Mouse (Mus musculus) intestine, embryonic 16.5 days (tissue): Measurements from ENCODE around the gene Specc1l. TPM values are rescaled to one million over a fixed set of nuclear protein-coding genes. Genes with fewer than 3 reads are reported as not detected.
"Not testable (repeated sequence)": the region's sequence is repeated elsewhere in the genome, so short reads cannot be mapped to it uniquely, and the experiment has no call there.

Experiments used
- ATAC-seq: fragments of 200-750 bp; cut with Nextera tagmentation; 2 replicates; pipeline ENCODE4 v1.8.0; 2017; ENCODE audit warnings: moderate TSS enrichment, moderate library complexity
- H3K27ac ChIP-seq: fragments of 300-500 bp; sonication (generic); 2 replicates; pipeline ENCODE4 v1.5.1; 2014; ENCODE audit warnings: mild to moderate bottlenecking, low read length
- H3K27me3 ChIP-seq: fragments of 300-500 bp; sonication (generic); replicated peaks from 2 replicates; pipeline ENCODE4 v1.6.1; 2014; ENCODE audit warnings: low read length, control low read depth, mixed read lengths; ENCODE audit not compliant: control insufficient read depth, insufficient read depth
- H3K36me3 ChIP-seq: fragments of 300-500 bp; sonication (generic); 2 replicates; pipeline ENCODE4 v1.6.1; 2014; ENCODE audit warnings: low read length, control low read depth; ENCODE audit not compliant: control insufficient read depth, insufficient read depth
- H3K4me1 ChIP-seq: fragments of 300-500 bp; sonication (generic); 2 replicates; pipeline ENCODE4 v1.6.1; 2014; ENCODE audit warnings: low read length, control low read depth, mixed read lengths; ENCODE audit not compliant: control insufficient read depth, insufficient read depth
- H3K4me2 ChIP-seq: fragments of 300-500 bp; sonication (generic); 2 replicates; pipeline ENCODE4 v1.6.1; 2014; ENCODE audit warnings: low read depth, low read length, control low read depth
- H3K4me3 ChIP-seq: fragments of 300-500 bp; sonication (generic); 2 replicates; pipeline ENCODE4 v1.5.1; 2014; ENCODE audit warnings: mild to moderate bottlenecking, low read length
- H3K9ac ChIP-seq: fragments of 300-500 bp; sonication (generic); 2 replicates; pipeline ENCODE4 v1.6.1; 2014; ENCODE audit warnings: low read depth, low read length
- H3K9me3 ChIP-seq: fragments of 300-500 bp; sonication (generic); 2 replicates; pipeline ENCODE4 v1.6.1; 2016; ENCODE audit warnings: low read length, control low read depth; ENCODE audit not compliant: control insufficient read depth
- WGBS: fragments of 180-500 bp; shearing (Covaris S2); extraction: QIAGEN DNeasy Blood & Tissue Kit; methylation state at CpG from one replicate; pipeline ENCODE4 v1.1.7; 2014; 5-methylcytosine and 5-hydroxymethylcytosine counted together
- polyA plus RNA-seq: library from polyadenylated mRNA; unstranded; fragments of >200 nt; fragmentation: Nextera tagmentation; extraction: Ambion mirVana; gene quantifications from 2 replicates; pipeline ENCODE4 v1.2.1, GENCODE M21; 2015

The Specc1l gene
- polyA plus RNA-seq, 1 experiment from 2014 or later = 22.1 TPM

DNA sequence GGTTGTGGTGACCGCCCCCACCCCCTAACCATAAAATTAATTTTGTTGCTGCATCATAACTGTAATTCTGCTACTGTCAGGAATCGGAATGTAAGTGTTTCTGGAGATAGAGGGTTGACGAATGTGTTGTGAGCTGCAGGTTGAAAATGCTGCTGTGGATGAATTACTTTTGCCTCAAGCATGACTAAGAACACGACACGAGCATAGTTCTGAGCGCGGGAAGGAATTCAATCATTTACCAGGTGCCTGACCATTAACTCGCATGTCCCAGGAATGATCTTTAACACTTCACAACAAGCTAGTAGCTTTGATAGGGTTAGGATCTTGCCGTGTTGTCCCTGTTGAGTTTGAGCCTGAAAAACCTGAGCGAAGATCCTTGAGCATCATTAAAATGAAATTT, 125.4 kb downstream of the Specc1l start:
- no peaks in the 10 kb centered on the region for H3K36me3 ChIP-seq
- H3K9me3 ChIP-seq = no peaks in the 10 kb centered on the region
- no peak overlapping the region for H3K27ac ChIP-seq
- no peak overlapping the region for H3K4me2 ChIP-seq
- no peaks in the 10 kb centered on the region for H3K27me3 ChIP-seq
- no peak for ATAC-seq
- WGBS = 73% methylated on average over 10 of the region's 10 CpGs
- no peak overlapping the region for H3K4me3 ChIP-seq
- H3K4me1 ChIP-seq = no peaks in the 10 kb centered on the region
- no peak overlapping the region for H3K9ac ChIP-seq

- H3K9me3 ChIP-seq = no peaks in the 10 kb centered on the region
- no peaks in the 10 kb centered on the region for H3K36me3 ChIP-seq
- no peaks in the 10 kb centered on the region for H3K27me3 ChIP-seq
- no peak overlapping the region for H3K4me2 ChIP-seq
- no peaks in the 10 kb centered on the region for H3K4me1 ChIP-seq
- H3K9ac ChIP-seq = no peak overlapping the region
- H3K27ac ChIP-seq = no peak overlapping the region
- no peak for ATAC-seq
- no peak overlapping the region for H3K4me3 ChIP-seq
- 87% methylated on average over 5 of the region's 5 CpGs for WGBS
Observed at GRCm38 (mm10) chr10:75338852-75339251, 127.0 kb downstream of the Specc1l start.

DNA sequence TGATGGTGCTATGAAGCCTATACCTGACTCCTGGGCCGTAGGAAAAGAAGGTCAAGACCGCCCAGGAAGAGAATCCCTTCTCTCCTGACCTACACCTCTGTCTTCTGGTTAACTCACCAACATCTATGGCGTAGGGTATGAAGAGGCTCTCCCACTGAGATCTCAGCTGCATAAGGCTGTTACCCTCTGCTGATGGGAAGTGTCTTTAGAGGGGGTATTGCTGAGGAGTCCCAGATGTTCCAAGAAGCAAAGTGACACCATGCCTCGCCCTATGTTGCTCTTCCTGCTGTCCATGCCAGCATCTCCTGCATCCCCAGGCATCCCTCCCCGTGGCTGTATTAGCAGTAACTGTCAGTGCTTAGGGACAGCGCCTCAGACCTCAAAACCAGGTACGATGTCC, 127.5 kb downstream of the Specc1l start:
- 78% methylated on average over 7 of the region's 7 CpGs for WGBS
- Histone ChIP-seq H3K4me2 (no peak overlapping the region), H3K9me3 (no peaks in the 10 kb centered on the region), H3K9ac (no peak overlapping the region), H3K36me3 (no peaks in the 10 kb centered on the region), H3K27ac (no peak overlapping the region), H3K27me3 (no peaks in the 10 kb centered on the region), H3K4me1 (no peaks in the 10 kb centered on the region), H3K4me3 (no peak overlapping the region)
- ATAC-seq = no peak

DNA sequence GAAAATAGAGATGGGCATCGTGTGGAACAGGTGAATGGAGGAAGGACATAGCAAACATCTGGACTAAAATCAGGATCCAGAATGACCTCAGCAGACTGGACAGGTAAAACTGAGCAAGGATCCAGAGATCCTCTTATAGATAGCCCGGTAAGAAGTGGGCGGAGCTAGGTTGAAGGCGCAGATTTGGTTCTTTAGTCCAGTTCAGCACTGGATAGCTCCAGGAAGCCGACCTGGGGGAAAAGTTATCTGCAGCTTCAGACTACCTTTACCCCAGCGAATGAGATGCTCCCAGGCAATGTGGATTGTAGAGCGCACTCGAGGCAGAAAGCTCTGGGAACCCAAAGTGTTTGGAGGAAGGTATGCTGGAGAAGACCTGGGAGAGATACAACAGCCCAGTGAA, 130.1 kb downstream of the Specc1l start:
- H3K36me3 ChIP-seq = no peaks in the 10 kb centered on the region
- H3K9me3 ChIP-seq = no peaks in the 10 kb centered on the region
- no peak overlapping the region for H3K4me3 ChIP-seq
- WGBS = 36% methylated on average over 8 of the region's 8 CpGs
- no peak overlapping the region for H3K4me2 ChIP-seq
- ATAC-seq = no peak
- H3K9ac ChIP-seq = no peak overlapping the region
- no peaks in the 10 kb centered on the region for H3K4me1 ChIP-seq
- H3K27ac ChIP-seq = no peak overlapping the region
- H3K27me3 ChIP-seq = no peaks in the 10 kb centered on the region

GRCm38 (mm10) chr10:75344563-75344962, 132.7 kb downstream of the Specc1l start:
- not testable (repeated sequence) for H3K4me1 ChIP-seq, H3K36me3 ChIP-seq, H3K27ac ChIP-seq, H3K9ac ChIP-seq, H3K9me3 ChIP-seq, H3K4me3 ChIP-seq, H3K4me2 ChIP-seq, H3K27me3 ChIP-seq, ATAC-seq
- WGBS = 68% methylated on average over 1 of the region's 1 CpGs

DNA sequence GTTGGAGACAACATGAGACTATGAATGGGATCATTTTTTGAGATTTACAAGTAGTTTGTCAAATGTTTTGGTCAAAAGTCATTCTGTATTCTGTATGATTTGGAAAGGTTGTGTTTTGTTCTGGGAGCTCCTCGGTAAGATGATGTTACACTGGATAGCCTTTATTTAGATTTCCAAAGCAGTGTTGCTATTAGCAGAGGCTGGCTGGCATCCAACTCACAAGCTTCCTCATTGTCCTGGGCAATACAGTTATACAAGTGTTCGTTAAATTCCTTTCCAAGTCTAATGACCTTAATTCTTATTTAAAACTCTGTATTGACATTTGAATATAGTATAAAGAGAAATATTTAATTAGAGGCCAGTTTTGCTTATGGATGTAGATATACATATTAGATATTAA, 133.4 kb downstream of the Specc1l start:
- ATAC-seq = no peak
- no peak overlapping the region for H3K9ac ChIP-seq
- H3K4me1 ChIP-seq = no peaks in the 10 kb centered on the region
- H3K27me3 ChIP-seq = no peaks in the 10 kb centered on the region
- H3K4me3 ChIP-seq = no peak overlapping the region
- H3K9me3 ChIP-seq = no peaks in the 10 kb centered on the region
- 47% methylated on average over 2 of the region's 2 CpGs for WGBS
- H3K36me3 ChIP-seq = no peaks in the 10 kb centered on the region
- H3K4me2 ChIP-seq = no peak overlapping the region
- H3K27ac ChIP-seq = no peak overlapping the region

DNA sequence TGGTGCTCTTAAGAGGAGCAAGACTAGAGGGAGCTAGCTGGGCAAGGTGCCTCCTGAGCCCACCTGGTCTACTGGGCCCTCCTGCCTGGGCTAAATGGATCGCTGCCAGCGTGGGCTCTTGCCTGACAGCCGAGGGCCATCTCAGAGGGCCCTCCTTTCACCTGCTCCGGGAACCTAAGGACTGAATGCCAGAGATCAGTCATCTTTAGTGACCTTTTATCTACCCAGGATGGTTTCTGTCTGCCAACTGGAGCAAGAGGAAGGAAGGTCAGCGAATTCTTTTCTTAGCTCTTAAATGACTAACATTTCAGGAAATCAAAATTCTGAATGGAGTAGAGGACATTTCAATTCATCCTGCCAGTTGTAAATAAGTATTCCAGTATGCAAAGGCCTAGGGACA, 138.7 kb downstream of the Specc1l start:
- no peaks in the 10 kb centered on the region for H3K9me3 ChIP-seq
- no peak overlapping the region for H3K4me2 ChIP-seq
- ATAC-seq = no peak
- H3K27ac ChIP-seq = no peak overlapping the region
- no peak overlapping the region for H3K9ac ChIP-seq
- H3K4me3 ChIP-seq = no peak overlapping the region
- no peaks in the 10 kb centered on the region for H3K36me3 ChIP-seq
- WGBS = 85% methylated on average over 5 of the region's 5 CpGs
- no peaks in the 10 kb centered on the region for H3K27me3 ChIP-seq
- H3K4me1 ChIP-seq = no peaks in the 10 kb centered on the region

DNA sequence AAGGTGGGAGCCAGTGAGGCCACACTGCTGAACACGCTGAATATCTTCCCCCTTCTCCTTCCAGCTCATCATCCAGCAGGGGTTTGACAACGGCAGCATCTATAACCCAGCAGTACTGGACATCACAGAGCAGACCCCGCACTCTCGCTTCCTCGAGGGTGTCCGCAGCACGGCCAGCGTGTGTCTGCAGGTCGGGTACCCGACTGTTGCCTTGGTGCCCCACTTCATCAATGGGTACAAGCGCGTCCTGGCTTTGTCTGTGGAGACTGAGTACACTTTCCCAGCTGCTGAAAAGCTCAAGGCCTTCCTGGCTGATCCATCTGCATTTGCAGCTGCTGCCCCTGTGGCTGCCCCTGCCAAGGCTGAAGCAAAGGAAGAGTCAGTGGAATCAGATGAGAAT, 140.7 kb downstream of the Specc1l start:
- H3K27ac ChIP-seq = no peak overlapping the region
- H3K4me3 ChIP-seq = no peak overlapping the region
- ATAC-seq = no peak
- no peak overlapping the region for H3K9ac ChIP-seq
- no peaks in the 10 kb centered on the region for H3K9me3 ChIP-seq
- no peaks in the 10 kb centered on the region for H3K36me3 ChIP-seq
- H3K4me1 ChIP-seq = no peaks in the 10 kb centered on the region
- no peak overlapping the region for H3K4me2 ChIP-seq
- WGBS = 95% methylated on average over 12 of the region's 12 CpGs
- H3K27me3 ChIP-seq = no peaks in the 10 kb centered on the region

GRCm38 (mm10) chr10:75353838-75354241, 142.0 kb downstream of the Specc1l start:
- not testable (repeated sequence) for H3K9ac ChIP-seq, H3K4me3 ChIP-seq, H3K9me3 ChIP-seq, H3K27ac ChIP-seq, H3K4me2 ChIP-seq, H3K36me3 ChIP-seq, ATAC-seq, H3K27me3 ChIP-seq, H3K4me1 ChIP-seq
- WGBS = 43% methylated on average over 8 of the region's 9 CpGs

GRCm38 (mm10) chr10:75355341-75355740, 143.5 kb downstream of the Specc1l start:
- H3K9ac ChIP-seq = no peak overlapping the region
- no peaks in the 10 kb centered on the region for H3K4me1 ChIP-seq
- H3K4me2 ChIP-seq = no peak overlapping the region
- H3K27me3 ChIP-seq = no peaks in the 10 kb centered on the region
- H3K27ac ChIP-seq = no peak overlapping the region
- H3K36me3 ChIP-seq = no peaks in the 10 kb centered on the region
- no peaks in the 10 kb centered on the region for H3K9me3 ChIP-seq
- H3K4me3 ChIP-seq = no peak overlapping the region
- 59% methylated on average over 4 of the region's 4 CpGs for WGBS
- no peak for ATAC-seq
